Mouse (Mus musculus) forebrain, embryonic 13.5 days (tissue): ENCODE data around the gene Jph2. TPM values are rescaled to one million over a fixed set of nuclear protein-coding genes. Genes with fewer than 3 reads are reported as not detected.

Source experiments
- polyA plus RNA-seq: library from polyadenylated mRNA; unstranded; fragments of >200 nt; fragmentation: Nextera tagmentation; extraction: Ambion mirVana; gene quantifications from 2 replicates; pipeline ENCODE4 v1.2.1, GENCODE M21; 2015

Gene Jph2
- polyA plus RNA-seq, 1 experiment from 2014 or later: 0.12 TPM

Other genes starting within 250 kb of the Jph2 start
- 17.9 and 20.6 TPM in 2 replicates for gene Tox2, start 194.9 kb downstream of the Jph2 start, polyA plus RNA-seq
- 80.1 and 83.3 TPM in 2 replicates for gene Oser1, start 26.7 kb upstream of the Jph2 start, polyA plus RNA-seq
- 79.5 and 82.0 TPM in 2 replicates for gene Gdap1l1, start 40.5 kb upstream of the Jph2 start, polyA plus RNA-seq
- gene Fitm2, start 74.6 kb upstream of the Jph2 start, polyA plus RNA-seq: 10.2 and 11.0 TPM in 2 replicates
- gene R3hdml, start 94.3 kb upstream of the Jph2 start, polyA plus RNA-seq: 0.16 TPM in 1 of 2 replicates, not detected in the other
- gene Hnf4a, start 108.8 kb upstream of the Jph2 start, polyA plus RNA-seq: not detected in 2 replicates
- gene Ttpal, start 204.3 kb upstream of the Jph2 start, polyA plus RNA-seq: 39.3 and 44.9 TPM in 2 replicates
- gene Serinc3, start 247.1 kb upstream of the Jph2 start, polyA plus RNA-seq: 23.9 and 26.4 TPM in 2 replicates